Mouse (Mus musculus) hindbrain, embryonic 12.5 days (tissue): ENCODE results near the gene Actr1a. TPM values are rescaled to one million over a fixed set of nuclear protein-coding genes. Genes with fewer than 3 reads are reported as not detected.
A peak's percentile ranks its signal among the peaks of the same experiment; 100 is the strongest.

Experiments used
- ATAC-seq: fragments of 200-750 bp; cut with Nextera tagmentation; 2 replicates; pipeline ENCODE4 v1.8.0; 2017; ENCODE audit warnings: moderate TSS enrichment; ENCODE audit not compliant: low FRiP score
- H3K27ac ChIP-seq: fragments of 300-500 bp; sonication (generic); 2 replicates; pipeline ENCODE4 v1.5.1; 2016; ENCODE audit warnings: mild to moderate bottlenecking
- H3K27me3 ChIP-seq: fragments of 300-500 bp; sonication (generic); 2 replicates; pipeline ENCODE4 v1.6.1; 2016; ENCODE audit warnings: mild to moderate bottlenecking
- H3K36me3 ChIP-seq: fragments of 300-500 bp; sonication (generic); 2 replicates; pipeline ENCODE4 v1.6.1; 2016; ENCODE audit warnings: mild to moderate bottlenecking
- H3K4me1 ChIP-seq: fragments of 300-500 bp; sonication (generic); 2 replicates; pipeline ENCODE4 v1.6.1; 2016
- H3K4me2 ChIP-seq: fragments of 300-500 bp; sonication (generic); replicated peaks from 2 replicates; pipeline ENCODE4 v1.6.1; 2016; ENCODE audit warnings: mild to moderate bottlenecking
- H3K4me3 ChIP-seq: fragments of 300-500 bp; sonication (generic); 2 replicates; pipeline ENCODE4 v1.5.1; 2016; ENCODE audit warnings: mild to moderate bottlenecking
- H3K9ac ChIP-seq: fragments of 300-500 bp; sonication (generic); 2 replicates; pipeline ENCODE4 v1.6.1; 2016; ENCODE audit warnings: mild to moderate bottlenecking, moderate library complexity
- H3K9me3 ChIP-seq: fragments of 300-500 bp; sonication (generic); replicated peaks from 2 replicates; pipeline ENCODE4 v1.6.1; 2016; ENCODE audit warnings: mild to moderate bottlenecking
- WGBS: fragments of 180-500 bp; shearing (Covaris S2); methylation state at CpG from one replicate; pipeline ENCODE4 v1.1.7; 2016; 5-methylcytosine and 5-hydroxymethylcytosine counted together
- polyA plus RNA-seq: library from polyadenylated mRNA; unstranded; fragments of >200 nt; fragmentation: Nextera tagmentation; extraction: Ambion mirVana; gene quantifications from 2 replicates; pipeline ENCODE4 v1.2.1, GENCODE M21; 2016

Actr1a gene
- polyA plus RNA-seq, 1 experiment from 2014 or later: 240 TPM

GRCm38 (mm10) chr19:46347146-46347545, 48.4 kb downstream of the Actr1a start:
- H3K4me1 ChIP-seq: peaks cover 20% of the 10 kb centered on the region
- H3K9ac ChIP-seq: no peak overlapping the region
- no peaks in the 10 kb centered on the region for H3K9me3 ChIP-seq
- no peak overlapping the region for H3K4me3 ChIP-seq
- 100% methylated on average over 1 of the region's 1 CpGs for WGBS
- H3K27me3 ChIP-seq: peaks cover 31% of the 10 kb centered on the region
- no peak overlapping the region for H3K4me2 ChIP-seq
- no peak overlapping the region for H3K27ac ChIP-seq
- no peak for ATAC-seq
- no peaks in the 10 kb centered on the region for H3K36me3 ChIP-seq

GRCm38 (mm10) chr19:46344710-46345419, 50.7 kb downstream of the Actr1a start:
- Histone ChIP-seq H3K27ac (no peak overlapping the region), H3K9me3 (no peaks in the 10 kb centered on the region), H3K4me3 (no peak overlapping the region), H3K4me2 (no peak overlapping the region), H3K4me1 (peaks cover 14% of the 10 kb centered on the region), H3K27me3 (peaks cover 26% of the 10 kb centered on the region), H3K9ac (no peak overlapping the region), H3K36me3 (no peaks in the 10 kb centered on the region)
- WGBS: 24% methylated on average over 7 of the region's 7 CpGs
- ATAC-seq: no peak

DNA sequence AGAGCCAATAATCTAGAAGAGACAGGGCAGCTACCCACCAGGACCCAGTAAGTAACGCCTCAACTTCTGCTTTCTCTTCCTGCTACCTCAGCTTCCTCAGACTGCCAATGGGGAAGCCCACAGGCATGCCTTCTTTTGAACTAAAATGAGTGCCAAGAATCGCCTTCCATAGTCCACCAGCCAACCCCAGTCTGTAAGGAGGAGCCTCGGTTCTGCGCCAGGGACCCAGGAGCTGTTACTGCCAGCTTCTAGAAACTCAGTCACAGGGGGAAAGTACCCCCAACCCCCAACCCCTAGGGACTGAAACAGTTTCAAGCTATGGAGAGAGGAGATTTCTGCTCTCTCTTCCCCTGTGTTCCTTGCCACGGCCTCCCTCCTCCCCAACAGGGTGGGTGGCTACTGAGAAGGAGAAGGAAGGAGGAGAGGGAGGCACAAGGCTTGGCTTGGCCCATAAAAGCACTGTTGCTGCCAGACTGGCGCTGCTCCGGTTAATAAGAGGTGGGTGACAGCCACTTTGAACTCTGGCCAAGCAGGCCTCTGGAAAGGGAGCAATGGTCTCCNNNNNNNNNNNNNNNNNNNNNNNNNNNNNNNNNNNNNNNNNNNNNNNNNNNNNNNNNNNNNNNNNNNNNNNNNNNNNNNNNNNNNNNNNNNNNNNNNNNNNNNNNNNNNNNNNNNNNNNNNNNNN, 56.1 kb downstream of the Actr1a start:
- Histone ChIP-seq H3K9me3 (no peaks in the 10 kb centered on the region), H3K9ac (peak overlapping the region; percentile 45; the same call in 1 of the 2 replicates), H3K27me3 (0 out of 2 replicates have a peak, but pooled peaks cover 14% of the 10 kb centered on the region), H3K4me2 (peak overlapping the region; percentile 79; the same call in 1 of the 2 replicates), H3K27ac (no peak overlapping the region), H3K4me3 (no peak overlapping the region), H3K36me3 (no peaks in the 10 kb centered on the region), H3K4me1 (peaks cover 9% of the 10 kb centered on the region)
- WGBS: 77% methylated on average over 7 of the region's 7 CpGs
- ATAC-seq: 0 out of 2 replicates have a peak, but pooled peaks have one; percentile 0

GRCm38 (mm10) chr19:46338942-46339286, 56.6 kb downstream of the Actr1a start:
- H3K27ac ChIP-seq: no peak overlapping the region
- 0 out of 2 replicates have a peak, but pooled peaks cover 11% of the 10 kb centered on the region for H3K27me3 ChIP-seq
- H3K4me2 ChIP-seq: peak overlapping the region; percentile 79
- ATAC-seq: no peak; the same call in none of the 2 replicates
- H3K4me3 ChIP-seq: peak overlapping the region; percentile 69
- H3K9me3 ChIP-seq: no peaks in the 10 kb centered on the region
- H3K9ac ChIP-seq: peak overlapping the region; percentile 45; the same call in 1 of the 2 replicates
- no peaks in the 10 kb centered on the region for H3K36me3 ChIP-seq
- H3K4me1 ChIP-seq: peaks cover 9% of the 10 kb centered on the region
- 56% methylated on average over 6 of the region's 6 CpGs for WGBS

- H3K9me3 ChIP-seq: no peaks in the 10 kb centered on the region
- WGBS: under 1% methylated on average over 31 of the region's 31 CpGs
- H3K27me3 ChIP-seq: 0 out of 2 replicates have a peak, but pooled peaks cover 11% of the 10 kb centered on the region
- H3K4me2 ChIP-seq: peak within 1 kb of the TSS; percentile 79
- ATAC-seq: peak; percentile 91
- H3K4me1 ChIP-seq: peaks cover 9% of the 10 kb centered on the region
- peak within 1 kb of the TSS; percentile 78 for H3K27ac ChIP-seq
- H3K4me3 ChIP-seq: peak within 1 kb of the TSS; percentile 69
- H3K9ac ChIP-seq: peak within 1 kb of the TSS; percentile 81
- H3K36me3 ChIP-seq: no peaks in the 10 kb centered on the region
Observed at GRCm38 (mm10) chr19:46338331-46338936, 57.1 kb downstream of the Actr1a start, which contains the start of gene Cuedc2. Gene Cuedc2, minus strand, starts transcription at chr19:46338702.

DNA sequence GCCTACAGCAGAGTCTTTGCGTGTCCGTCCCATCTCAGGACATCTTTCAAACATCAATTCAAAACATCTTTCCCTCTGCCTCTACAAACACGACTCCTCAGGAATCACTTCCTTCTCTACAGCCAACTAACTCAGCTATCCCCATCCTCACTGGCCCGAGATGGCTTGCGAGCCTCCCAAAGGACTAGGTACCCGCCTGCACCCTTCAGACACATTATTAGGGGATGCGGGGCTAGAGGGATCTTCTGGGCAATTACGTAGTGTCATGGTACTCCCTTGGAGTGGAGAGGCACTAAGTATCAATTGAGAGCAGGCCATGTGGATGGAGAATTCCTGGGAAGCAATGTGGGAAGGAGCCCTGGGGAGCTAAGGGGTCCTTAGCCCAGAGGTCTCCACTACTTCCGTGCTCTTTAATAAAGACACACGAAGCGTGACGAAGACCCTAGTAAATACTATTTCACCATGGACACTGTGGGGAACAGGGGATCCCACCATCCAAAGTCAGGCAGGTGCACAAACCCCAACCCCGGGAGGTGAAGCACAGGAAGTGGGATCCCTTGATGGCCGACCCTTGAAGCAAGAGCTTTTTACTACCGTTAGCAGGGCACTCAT, 57.7 kb downstream of the Actr1a start:
- peak overlapping the region; percentile 69 for H3K4me3 ChIP-seq
- peaks cover 12% of the 10 kb centered on the region for H3K4me1 ChIP-seq
- H3K27ac ChIP-seq: peak overlapping the region; percentile 78
- 34% methylated on average over 15 of the region's 15 CpGs for WGBS
- H3K36me3 ChIP-seq: peaks cover under 1% of the 10 kb centered on the region; the same call in 1 of the 2 replicates
- H3K9ac ChIP-seq: peak overlapping the region; percentile 81
- 0 out of 2 replicates have a peak, but pooled peaks cover 11% of the 10 kb centered on the region for H3K27me3 ChIP-seq
- ATAC-seq: no peak; the same call in 1 of the 2 replicates
- H3K9me3 ChIP-seq: no peaks in the 10 kb centered on the region
- peak overlapping the region; percentile 79 for H3K4me2 ChIP-seq

DNA sequence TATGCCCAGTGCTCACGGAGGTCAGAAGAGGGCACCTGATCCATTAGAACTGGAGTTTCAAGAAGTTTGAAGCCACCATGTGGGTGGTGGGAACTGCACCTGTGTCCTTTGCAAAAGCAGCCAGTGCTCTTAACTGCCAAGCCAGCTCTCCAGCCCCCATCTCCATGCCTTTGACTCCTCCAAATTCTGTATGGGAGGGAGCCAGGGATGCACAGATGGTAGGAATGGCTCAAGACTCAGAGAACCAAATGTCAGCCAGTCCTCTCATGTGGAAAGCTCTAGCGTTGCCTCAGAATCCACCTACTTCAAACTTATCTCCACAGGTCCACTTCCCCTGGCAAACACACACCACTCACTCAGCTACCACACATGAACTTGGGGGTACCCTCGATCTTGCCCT, 61.6 kb downstream of the Actr1a start:
- ATAC-seq: no peak

GRCm38 (mm10) chr19:46332721-46333339, 62.7 kb downstream of the Actr1a start:
- Histone ChIP-seq H3K9me3 (no peaks in the 10 kb centered on the region), H3K27me3 (no peaks in the 10 kb centered on the region), H3K4me2 (peak overlapping the region; percentile 15; the same call in 1 of the 2 replicates), H3K36me3 (peaks cover 25% of the 10 kb centered on the region), H3K4me3 (no peak overlapping the region), H3K9ac (no peak overlapping the region), H3K4me1 (peaks cover 32% of the 10 kb centered on the region), H3K27ac (0 out of 2 replicates have a peak overlapping the region, but pooled peaks have one; percentile 30)
- 41% methylated on average over 7 of the region's 7 CpGs for WGBS
- no peak for ATAC-seq

More for the DNA sequence above, 61.6 kb downstream of the Actr1a start:
- no peak overlapping the region for H3K27ac ChIP-seq
- H3K4me3 ChIP-seq: no peak overlapping the region
- H3K36me3 ChIP-seq: peaks cover 25% of the 10 kb centered on the region
- 86% methylated on average over 3 of the region's 3 CpGs for WGBS
- H3K27me3 ChIP-seq: no peaks in the 10 kb centered on the region
- no peak overlapping the region for H3K9ac ChIP-seq
- H3K4me1 ChIP-seq: peaks cover 30% of the 10 kb centered on the region
- H3K9me3 ChIP-seq: no peaks in the 10 kb centered on the region
- no peak overlapping the region for H3K4me2 ChIP-seq

DNA sequence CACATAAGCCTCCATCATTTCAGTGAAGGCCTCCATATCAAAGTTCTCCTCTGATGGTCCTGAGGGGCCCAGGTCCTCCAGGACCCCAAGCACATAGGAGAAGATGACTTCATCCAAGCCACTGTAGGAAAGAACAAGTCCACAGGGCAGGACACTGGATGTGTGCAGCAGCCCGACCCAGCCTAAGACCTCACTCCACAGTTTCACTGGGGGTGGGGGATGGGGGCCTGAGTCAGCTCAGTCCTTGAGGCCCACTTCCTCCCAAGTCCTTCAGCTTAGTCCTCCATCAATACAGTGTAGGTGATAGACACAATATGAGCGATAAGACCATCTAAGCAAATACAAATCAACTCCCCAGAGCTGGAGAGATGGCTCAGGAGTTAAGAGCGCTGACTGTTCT, 63.6 kb downstream of the Actr1a start:
- WGBS: 88% methylated on average over 3 of the region's 3 CpGs
- peaks cover 25% of the 10 kb centered on the region for H3K36me3 ChIP-seq
- no peak overlapping the region; the same call in 1 of the 2 replicates for H3K4me3 ChIP-seq
- H3K4me1 ChIP-seq: peaks cover 34% of the 10 kb centered on the region
- no peaks in the 10 kb centered on the region for H3K9me3 ChIP-seq
- no peak overlapping the region; the same call in 1 of the 2 replicates for H3K4me2 ChIP-seq
- H3K27me3 ChIP-seq: peaks cover 2% of the 10 kb centered on the region
- no peak overlapping the region for H3K27ac ChIP-seq
- ATAC-seq: no peak
- H3K9ac ChIP-seq: no peak overlapping the region

- peaks cover 8% of the 10 kb centered on the region for H3K27me3 ChIP-seq
- no peak for ATAC-seq
- no peak overlapping the region for H3K27ac ChIP-seq
- no peak overlapping the region; the same call in 1 of the 2 replicates for H3K9ac ChIP-seq
- H3K4me2 ChIP-seq: no peak overlapping the region
- H3K36me3 ChIP-seq: peaks cover 25% of the 10 kb centered on the region
- H3K4me1 ChIP-seq: peaks cover 40% of the 10 kb centered on the region
- no peak overlapping the region for H3K4me3 ChIP-seq
- H3K9me3 ChIP-seq: no peaks in the 10 kb centered on the region
- 87% methylated on average over 14 of the region's 14 CpGs for WGBS
Observed at GRCm38 (mm10) chr19:46331326-46331725, 64.2 kb downstream of the Actr1a start.

GRCm38 (mm10) chr19:46330696-46331095, 64.9 kb downstream of the Actr1a start:
- no peak overlapping the region for H3K4me3 ChIP-seq
- H3K4me1 ChIP-seq: peaks cover 46% of the 10 kb centered on the region
- ATAC-seq: no peak
- H3K9ac ChIP-seq: no peak overlapping the region
- 95% methylated on average over 12 of the region's 12 CpGs for WGBS
- H3K27me3 ChIP-seq: peaks cover 14% of the 10 kb centered on the region
- H3K36me3 ChIP-seq: peaks cover 25% of the 10 kb centered on the region
- H3K4me2 ChIP-seq: no peak overlapping the region
- no peak overlapping the region for H3K27ac ChIP-seq
- no peaks in the 10 kb centered on the region for H3K9me3 ChIP-seq
